ENCODE assay signal across 8 mouse cellular contexts in genomic region chr11:85352539-85353380, GRCm38 (mm10). TPM values are rescaled to one million over a fixed set of nuclear protein-coding genes. Genes with fewer than 3 reads are reported as not detected.
DNase-seq lines count a peak whose midpoint lies in the region; ATAC-seq and TF ChIP-seq lines count a peak whose summit lies in the region.

Gene Bcas3, plus strand, starts transcription at chr11:85353167.

- H3K27me3 ChIP-seq in forebrain, embryonic 10.5 days (ENCODE audit: poor library complexity, severe bottlenecking), result no peaks in the 10 kb centered on the region
- H3K27me3 ChIP-seq in heart, embryonic 15.5 days, result no peaks in the 10 kb centered on the region
- H3K27me3 ChIP-seq in liver, embryonic 14.5 days (ENCODE audit: control insufficient read depth, insufficient read depth, low read length), result no peaks in the 10 kb centered on the region
- no peaks in the 10 kb centered on the region for H3K27me3 ChIP-seq in neural tube, embryonic 11.5 days (ENCODE audit: control insufficient read depth, insufficient read depth, low read length)
- H3K27me3 ChIP-seq in stomach, postnatal 0 days (ENCODE audit: control insufficient read depth, insufficient read depth, low read length), result no peaks in the 10 kb centered on the region

- peak; percentile 33; the same call in 1 of the 2 replicates for TF ChIP-seq EP300 in liver, embryonic 14.5 days (IDR thresholded peaks at IDR 0.05; ENCODE audit: low read depth)
- TF ChIP-seq EP300 in stomach, postnatal 0 days (optimal IDR thresholded peaks at IDR 0.05), result peak; percentile 95

- no peak; the same call in 1 of the 2 replicates for TF ChIP-seq CTCF in liver, embryonic 14.5 days (IDR thresholded peaks at IDR 0.05; ENCODE audit: low read depth)
- TF ChIP-seq CTCF in stomach, postnatal 0 days (IDR thresholded peaks at IDR 0.05; ENCODE audit: low read depth), result 0 out of 2 replicates have a peak, but pooled peaks have one; percentile 14

- peak within 1 kb of the TSS; percentile 70 for H3K4me2 ChIP-seq in heart, embryonic 15.5 days
- peak within 1 kb of the TSS; percentile 86 for H3K4me2 ChIP-seq in liver, embryonic 14.5 days (ENCODE audit: low read depth)
- peak within 1 kb of the TSS; percentile 84 for H3K4me2 ChIP-seq in neural tube, embryonic 11.5 days (ENCODE audit: low read depth)
- peak within 1 kb of the TSS; percentile 82 for H3K4me2 ChIP-seq in stomach, postnatal 0 days (replicated peaks; ENCODE audit: low read depth)

- no peaks in the 10 kb centered on the region for H3K36me3 ChIP-seq in forebrain, embryonic 10.5 days (replicated peaks)
- no peaks in the 10 kb centered on the region for H3K36me3 ChIP-seq in heart, embryonic 15.5 days
- H3K36me3 ChIP-seq in liver, embryonic 14.5 days (replicated peaks; ENCODE audit: control insufficient read depth, insufficient read depth, low read depth), result no peaks in the 10 kb centered on the region; the same call in 1 of the 2 replicates
- H3K36me3 ChIP-seq in neural tube, embryonic 11.5 days (ENCODE audit: control insufficient read depth, insufficient read depth, low read length), result no peaks in the 10 kb centered on the region
- no peaks in the 10 kb centered on the region for H3K36me3 ChIP-seq in stomach, postnatal 0 days (ENCODE audit: control insufficient read depth, insufficient read depth, low read length)

- WGBS in forebrain, embryonic 10.5 days, result under 1% methylated on average over 47 of the region's 47 CpGs
- WGBS in heart, embryonic 15.5 days, result under 1% methylated on average over 47 of the region's 47 CpGs
- under 1% methylated on average over 47 of the region's 47 CpGs for WGBS in liver, embryonic 14.5 days (ENCODE audit: insufficient replicate concordance)
- WGBS in neural tube, embryonic 11.5 days, result 0% methylated on average over 47 of the region's 47 CpGs
- WGBS in stomach, postnatal 0 days, result under 1% methylated on average over 47 of the region's 47 CpGs

- H3K4me1 ChIP-seq in forebrain, embryonic 10.5 days, result peaks cover 17% of the 10 kb centered on the region
- peaks cover 8% of the 10 kb centered on the region for H3K4me1 ChIP-seq in heart, embryonic 15.5 days (replicated peaks)
- H3K4me1 ChIP-seq in liver, embryonic 14.5 days (replicated peaks; ENCODE audit: control insufficient read depth in 2 of 2, insufficient read depth in 2 of 2, low read length in 1 of 2), result peaks cover 21 to 23% of the 10 kb centered on the region in 2 experiments
- H3K4me1 ChIP-seq in neural tube, embryonic 11.5 days (ENCODE audit: control insufficient read depth, insufficient read depth, low read length), result no peaks in the 10 kb centered on the region; the same call in 1 of the 2 replicates
- H3K4me1 ChIP-seq in stomach, postnatal 0 days (replicated peaks; ENCODE audit: control insufficient read depth, insufficient read depth), result no peaks in the 10 kb centered on the region

- peak within 1 kb of the TSS; percentile 81 for H3K4me3 ChIP-seq in forebrain, embryonic 10.5 days
- peak within 1 kb of the TSS; percentile 88 for H3K4me3 ChIP-seq in heart, embryonic 15.5 days
- peak within 1 kb of the TSS; percentile 86 to 95 for H3K4me3 ChIP-seq in liver, embryonic 14.5 days (ENCODE audit: insufficient read depth in 1 of 2, low read depth in 2 of 2, low read length in 2 of 2)
- peak within 1 kb of the TSS; percentile 76 for H3K4me3 ChIP-seq in neural tube, embryonic 11.5 days (ENCODE audit: low read depth, low read length)
- peak within 1 kb of the TSS; percentile 77 for H3K4me3 ChIP-seq in stomach, postnatal 0 days (ENCODE audit: low read depth, low read length)

- H3K9me3 ChIP-seq in forebrain, embryonic 10.5 days, result no peaks in the 10 kb centered on the region
- no peaks in the 10 kb centered on the region for H3K9me3 ChIP-seq in heart, embryonic 15.5 days (replicated peaks)
- H3K9me3 ChIP-seq in liver, embryonic 14.5 days (ENCODE audit: control insufficient read depth, low read length), result no peaks in the 10 kb centered on the region
- no peaks in the 10 kb centered on the region for H3K9me3 ChIP-seq in neural tube, embryonic 11.5 days (ENCODE audit: control insufficient read depth, low read length)
- H3K9me3 ChIP-seq in stomach, postnatal 0 days (ENCODE audit: control insufficient read depth, low read length), result no peaks in the 10 kb centered on the region

- ATAC-seq in heart, embryonic 15.5 days (replicated peaks; ENCODE audit: insufficient number of reproducible peaks, insufficient read depth, low FRiP score, low read depth), result peak; percentile 98
- peak; percentile 97 for ATAC-seq in liver, embryonic 14.5 days (ENCODE audit: insufficient read depth)
- ATAC-seq in neural tube, embryonic 11.5 days (ENCODE audit: insufficient read depth, low FRiP score, low TSS enrichment), result peak; percentile 98
- ATAC-seq in stomach, postnatal 0 days (ENCODE audit: low FRiP score, low TSS enrichment), result peak; percentile 98

- DNase-seq in CD8-positive naive resting alpha-beta T cell, adult 2 months (ENCODE audit: low read depth in 2 of 2, low spot score in 2 of 2), result peak; percentile 97 to 98
- DNase-seq in c-Kit-positive CD71-negative TER-119-negative erythroid progenitor cells, embryonic 14.5 days (ENCODE audit: low read depth), result peak; percentile 94
- peak; percentile 98 for DNase-seq in forebrain, embryonic 10.5 days (ENCODE audit: extremely low spot score, low spot score)
- DNase-seq in kidney, postnatal 25 days, result peak; percentile 99 to 100
- peak; percentile 98 to 99 (median 98) for DNase-seq in liver, embryonic 14.5 days (ENCODE audit: low read depth in 3 of 3, low spot score in 3 of 3)
- DNase-seq in neural tube, embryonic 11.5 days (ENCODE audit: low spot score), result peak; percentile 97
- peak; percentile 99 for DNase-seq in stomach, postnatal 0 days (ENCODE audit: low spot score)

- peak within 1 kb of the TSS; percentile 72 for H3K9ac ChIP-seq in heart, embryonic 15.5 days
- peak within 1 kb of the TSS; percentile 95 for H3K9ac ChIP-seq in liver, embryonic 14.5 days (replicated peaks)
- H3K9ac ChIP-seq in neural tube, embryonic 11.5 days (ENCODE audit: low read length), result peak within 1 kb of the TSS; percentile 76
- peak within 1 kb of the TSS; percentile 87 for H3K9ac ChIP-seq in stomach, postnatal 0 days (ENCODE audit: low read length)

- H3K27ac ChIP-seq in forebrain, embryonic 10.5 days, result peak within 1 kb of the TSS; percentile 82
- H3K27ac ChIP-seq in heart, embryonic 15.5 days, result peak within 1 kb of the TSS; percentile 75
- peak within 1 kb of the TSS; percentile 82 for H3K27ac ChIP-seq in liver, embryonic 14.5 days
- H3K27ac ChIP-seq in neural tube, embryonic 11.5 days (ENCODE audit: low read depth, low read length), result no peak within 1 kb of the TSS
- peak within 1 kb of the TSS; percentile 76 for H3K27ac ChIP-seq in stomach, postnatal 0 days (replicated peaks)

RNA-seq across cellular contexts. Expression of gene Bcas3, which starts in this region (rescaled TPM):
- 18.7 and 19.6 TPM in 2 replicates for polyA plus RNA-seq in forebrain, embryonic 10.5 days (2016; fragmentation: Nextera tagmentation; extraction: Ambion mirVana)
- polyA plus RNA-seq in heart, embryonic 15.5 days (2015; fragmentation: Nextera tagmentation; extraction: Ambion mirVana), result 16.6 and 18.8 TPM in 2 replicates
- 6.9 and 7.2 TPM in 2 replicates for polyA plus RNA-seq in liver, embryonic 14.5 days (2012; rRNA removed)
- polyA plus RNA-seq in liver, embryonic 14.5 days (2014; fragmentation: Nextera tagmentation; extraction: Ambion mirVana), result 16.9 and 17.5 TPM in 2 replicates
- 42.2 and 44.3 TPM in 2 replicates for polyA plus RNA-seq in neural tube, embryonic 11.5 days (2014; fragmentation: Nextera tagmentation; extraction: Ambion mirVana)
- polyA plus RNA-seq in stomach, postnatal 0 days (2015; fragmentation: Nextera tagmentation; extraction: Ambion mirVana), result 16.5 and 20.4 TPM in 2 replicates
